Mouse (Mus musculus): Measurements from ENCODE around the gene Itln1.

The Itln1 gene

DNA sequence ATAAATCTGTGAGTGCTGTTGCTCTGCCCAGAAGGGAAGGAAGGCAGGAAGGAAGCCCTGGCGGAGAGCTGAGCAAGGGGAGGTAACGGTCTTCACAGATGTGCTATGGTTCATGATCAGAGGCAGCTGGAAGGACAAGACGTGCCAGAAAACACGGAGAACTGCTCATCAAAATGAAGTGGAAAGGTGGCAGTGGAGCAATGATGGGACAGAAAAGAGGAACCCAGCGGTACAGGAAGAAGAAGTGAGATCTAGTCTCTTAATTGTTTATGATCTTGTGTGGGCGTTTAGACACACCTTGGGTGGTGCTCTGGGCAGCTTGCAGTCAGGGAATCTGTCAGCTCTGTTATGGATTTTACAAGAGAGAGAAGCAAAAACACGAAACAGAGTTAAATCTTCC, 16.2 kb upstream of the Itln1 start:
- no peak for TF ChIP-seq GATA4 (IDR thresholded peaks at IDR 0.05; ENCODE audit: insufficient replicate concordance, low read length)

DNA sequence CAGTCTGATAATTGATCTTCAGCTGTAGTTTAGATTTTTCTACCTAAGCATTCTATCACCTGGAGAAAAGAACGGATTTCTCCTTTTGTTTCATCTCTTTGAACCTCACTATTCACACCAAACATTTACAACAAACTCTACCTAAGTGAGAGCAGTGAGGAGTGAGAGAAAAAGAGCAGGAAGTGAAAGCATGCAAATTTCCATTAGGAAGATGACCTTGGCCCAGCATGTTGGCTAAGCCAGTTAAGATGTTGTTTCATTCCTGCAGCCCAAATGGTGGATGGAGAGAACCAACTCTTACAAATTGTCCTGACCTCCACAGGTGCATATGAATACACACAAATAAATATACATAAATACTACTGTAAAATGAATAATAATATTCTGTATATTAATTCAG, 5.6 kb upstream of the Itln1 start:
- no peak for TF ChIP-seq GATA4 (IDR thresholded peaks at IDR 0.05; ENCODE audit: insufficient replicate concordance, low read length)

DNA sequence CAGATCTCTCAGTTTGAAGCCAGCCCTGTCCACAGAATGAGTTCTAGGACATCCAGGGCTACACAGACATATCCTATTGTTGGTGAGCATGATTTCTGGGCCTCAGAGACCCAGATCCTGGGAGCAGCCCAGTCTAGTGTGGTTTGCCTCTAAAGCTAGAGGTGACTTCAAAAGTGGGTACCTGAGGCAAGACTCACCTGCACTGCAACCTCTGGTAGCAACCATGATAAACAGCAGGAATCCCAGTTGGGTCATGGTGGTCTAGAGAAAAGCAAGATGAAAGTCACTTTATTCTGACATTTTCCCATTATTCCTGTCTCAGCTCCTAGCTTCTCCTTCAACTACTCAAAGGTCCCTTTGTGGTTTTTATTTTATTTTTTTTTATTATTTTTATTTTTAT, 537 bp downstream of the Itln1 start:
- no peak for TF ChIP-seq GATA4 (IDR thresholded peaks at IDR 0.05; ENCODE audit: insufficient replicate concordance, low read length)

DNA sequence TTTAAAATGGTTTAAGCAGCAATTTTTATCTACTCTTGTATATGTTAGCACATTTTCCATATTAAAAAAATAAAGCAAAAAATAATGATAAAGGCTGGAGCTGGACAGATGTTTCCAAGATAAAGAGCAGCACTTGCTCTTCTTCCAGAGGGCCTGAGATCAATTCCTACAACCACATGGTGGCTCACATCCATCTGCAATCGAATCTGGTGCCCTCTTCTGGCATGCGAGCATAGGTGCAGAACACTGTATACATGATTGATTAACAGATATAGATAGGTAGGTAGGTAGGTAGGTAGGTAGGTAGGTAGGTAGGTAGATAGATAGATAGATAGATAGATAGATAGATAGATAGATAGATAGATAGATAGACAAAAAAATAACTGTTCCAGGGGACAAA, 2.3 kb downstream of the Itln1 start:
- TF ChIP-seq GATA4 (IDR thresholded peaks at IDR 0.05; ENCODE audit: insufficient replicate concordance, low read length): no peak

DNA sequence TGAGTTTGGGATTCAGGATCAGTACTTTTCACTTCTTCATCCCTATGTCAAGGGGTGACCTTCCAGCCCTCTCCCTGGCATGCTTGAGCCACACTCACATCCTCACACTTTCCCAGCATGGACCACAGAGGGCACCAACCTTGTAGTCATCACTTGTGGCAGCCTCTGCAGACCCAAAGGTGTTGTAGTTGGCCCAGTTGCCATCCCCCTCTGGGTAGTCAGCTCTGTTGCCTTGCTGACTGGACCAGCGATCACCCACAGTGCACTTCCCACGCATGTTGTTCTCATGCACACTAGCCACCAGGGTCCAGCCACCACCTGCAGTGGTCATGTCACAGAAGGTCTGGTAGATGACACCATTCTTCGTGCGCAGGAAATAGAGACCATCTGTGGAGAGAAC, 3.7 kb downstream of the Itln1 start:
- TF ChIP-seq GATA4 (IDR thresholded peaks at IDR 0.05; ENCODE audit: insufficient replicate concordance, low read length): no peak

DNA sequence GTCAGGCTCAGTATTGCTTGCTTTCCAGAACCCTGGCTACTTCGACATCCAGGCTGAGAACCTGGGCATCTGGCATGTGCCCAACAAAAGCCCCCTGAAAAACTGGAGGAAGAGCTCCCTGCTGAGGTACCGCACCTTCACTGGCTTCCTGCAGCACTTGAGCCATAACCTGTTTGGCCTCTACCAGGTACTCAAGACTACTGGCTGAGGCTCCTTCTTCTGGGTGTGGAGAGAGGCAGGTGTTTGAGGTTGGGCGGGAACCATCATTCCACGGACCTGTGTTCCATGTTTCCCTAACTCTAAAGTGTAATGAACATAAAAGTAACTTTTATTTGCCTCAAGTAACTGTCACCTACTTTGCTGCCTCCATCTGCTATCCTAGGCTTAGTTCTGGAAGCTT, 19.5 kb downstream of the Itln1 start:
- no peak for TF ChIP-seq GATA4 (IDR thresholded peaks at IDR 0.05; ENCODE audit: insufficient replicate concordance, low read length)

DNA sequence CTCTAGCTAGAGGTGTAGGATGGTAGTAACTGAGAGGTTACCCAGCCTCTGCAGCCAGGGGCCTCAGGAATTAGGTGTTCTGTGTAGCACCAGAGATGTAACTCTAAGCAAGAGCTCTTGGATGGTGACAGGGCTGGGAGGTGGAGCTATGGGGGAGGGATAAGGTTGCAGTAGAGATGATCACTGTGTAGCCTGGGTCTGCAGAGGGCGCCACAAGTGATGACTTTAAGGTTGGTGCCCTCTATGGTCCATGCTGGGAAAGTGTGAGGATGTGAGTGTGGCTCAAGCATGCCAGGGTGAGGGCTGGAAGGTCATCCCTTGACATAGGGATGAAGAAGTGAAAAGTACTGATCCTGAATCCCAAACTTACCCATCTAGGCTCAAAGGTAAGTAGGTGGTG, 20.1 kb downstream of the Itln1 start:
- no peak for TF ChIP-seq GATA4 (IDR thresholded peaks at IDR 0.05; ENCODE audit: insufficient replicate concordance, low read length)

DNA sequence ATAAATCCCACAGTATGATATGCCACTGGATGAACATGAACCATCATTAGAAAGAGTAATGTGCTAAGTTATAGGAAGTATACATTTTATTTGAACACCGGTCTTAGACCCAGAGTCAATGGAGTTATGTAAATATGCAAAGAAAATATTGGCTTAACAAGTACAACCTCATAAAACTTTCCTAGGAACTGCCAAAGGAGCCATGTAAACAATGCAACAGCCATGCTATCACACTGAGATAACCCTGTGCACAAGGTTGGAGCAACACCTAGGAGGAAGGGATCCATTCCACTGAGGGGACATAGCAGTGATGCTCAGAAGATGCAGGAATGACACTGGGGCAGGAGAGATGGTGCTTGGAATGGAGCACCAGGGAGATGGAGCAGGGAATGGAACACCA, 21.3 kb downstream of the Itln1 start:
- TF ChIP-seq GATA4 (IDR thresholded peaks at IDR 0.05; ENCODE audit: insufficient replicate concordance, low read length): no peak

DNA sequence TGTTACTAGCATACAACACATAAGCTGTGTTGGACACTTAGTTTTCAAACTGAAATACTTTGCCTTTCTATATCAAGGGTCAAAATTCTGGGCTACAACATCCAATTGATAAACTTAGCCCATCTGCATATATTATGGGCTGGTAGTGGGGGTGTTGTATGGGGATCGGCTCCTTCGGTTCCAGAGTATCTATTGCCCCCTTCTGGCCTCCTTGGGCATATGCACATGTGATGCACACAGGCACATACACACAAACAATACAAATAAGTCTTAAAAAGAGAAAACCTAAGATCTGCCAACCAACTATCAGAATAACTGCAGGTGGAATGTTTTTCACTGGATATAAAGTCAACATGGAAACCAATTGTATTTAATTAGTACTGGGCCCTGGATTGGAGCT, 21.9 kb downstream of the Itln1 start:
- TF ChIP-seq GATA4 (IDR thresholded peaks at IDR 0.05; ENCODE audit: insufficient replicate concordance, low read length): no peak

DNA sequence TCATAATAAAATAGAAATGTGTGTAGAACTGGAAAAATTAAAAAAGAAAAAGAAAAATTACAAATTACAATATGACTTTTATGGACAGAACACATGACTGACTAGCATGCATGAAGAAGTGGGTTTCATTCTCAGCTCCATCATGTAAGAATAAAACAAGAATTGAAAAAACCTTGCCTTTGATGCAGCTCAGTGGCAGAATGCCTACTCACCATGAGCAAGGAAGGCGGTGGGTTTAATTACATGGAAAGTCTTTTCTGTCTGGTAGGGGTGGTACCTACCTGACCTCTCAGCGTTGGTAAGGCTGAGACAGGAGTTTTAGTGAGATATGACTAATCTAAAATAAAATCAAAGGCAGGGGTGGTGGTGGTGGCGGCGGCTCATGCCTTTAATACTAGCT, 30.5 kb downstream of the Itln1 start:
- no peak for TF ChIP-seq GATA4 (IDR thresholded peaks at IDR 0.05; ENCODE audit: insufficient replicate concordance, low read length)

DNA sequence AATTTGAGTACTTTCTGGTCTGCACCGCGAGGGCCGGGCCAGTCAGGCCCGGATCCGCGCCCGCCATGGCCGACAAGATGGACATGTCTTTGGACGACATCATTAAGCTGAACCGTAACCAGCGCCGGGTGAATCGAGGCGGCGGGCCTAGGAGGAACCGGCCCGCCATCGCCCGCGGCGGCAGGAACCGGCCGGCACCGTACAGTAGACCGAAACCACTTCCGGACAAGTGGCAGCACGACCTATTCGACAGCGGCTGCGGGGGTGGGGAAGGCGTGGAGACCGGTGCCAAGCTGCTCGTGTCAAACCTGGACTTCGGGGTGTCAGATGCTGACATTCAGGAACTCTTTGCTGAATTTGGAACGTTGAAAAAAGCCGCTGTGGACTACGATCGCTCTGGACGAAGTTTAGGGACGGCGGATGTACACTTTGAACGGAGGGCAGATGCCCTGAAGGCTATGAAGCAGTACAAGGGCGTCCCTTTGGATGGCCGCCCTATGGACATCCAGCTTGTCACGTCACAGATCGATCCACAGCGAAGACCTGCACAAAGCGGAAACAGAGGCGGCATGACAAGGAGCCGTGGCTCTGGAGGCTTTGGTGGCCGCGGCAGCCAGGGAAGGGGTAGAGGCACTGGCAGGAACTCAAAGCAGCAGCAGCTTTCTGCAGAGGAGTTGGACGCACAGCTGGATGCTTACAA, 31.4 kb downstream of the Itln1 start:
- TF ChIP-seq GATA4 (IDR thresholded peaks at IDR 0.05; ENCODE audit: insufficient replicate concordance, low read length): peak; percentile 33; the same call in 1 of the 2 replicates

DNA sequence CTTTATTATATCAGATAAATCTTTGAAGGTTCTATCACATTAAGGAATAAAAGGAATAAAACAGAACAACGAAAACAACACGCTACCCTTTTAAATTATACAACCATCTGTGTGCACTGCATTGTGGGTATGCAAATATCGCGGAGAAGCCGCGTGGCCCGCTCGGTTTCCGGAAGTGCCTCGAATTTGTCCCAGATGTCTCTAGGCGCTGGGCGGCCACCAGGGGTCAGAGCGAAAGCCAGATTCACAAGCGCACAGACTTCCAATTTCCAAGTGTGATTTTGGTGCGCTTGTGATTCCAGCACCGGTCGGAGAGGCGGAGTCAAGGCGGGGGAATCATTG, 31.9 kb downstream of the Itln1 start, which contains the start of gene Alyref2:
Alyref2 (plus strand) TSS at position 229 of the 342 bp plus-strand sequence.
- no peak for TF ChIP-seq GATA4 (IDR thresholded peaks at IDR 0.05; ENCODE audit: insufficient replicate concordance, low read length)

DNA sequence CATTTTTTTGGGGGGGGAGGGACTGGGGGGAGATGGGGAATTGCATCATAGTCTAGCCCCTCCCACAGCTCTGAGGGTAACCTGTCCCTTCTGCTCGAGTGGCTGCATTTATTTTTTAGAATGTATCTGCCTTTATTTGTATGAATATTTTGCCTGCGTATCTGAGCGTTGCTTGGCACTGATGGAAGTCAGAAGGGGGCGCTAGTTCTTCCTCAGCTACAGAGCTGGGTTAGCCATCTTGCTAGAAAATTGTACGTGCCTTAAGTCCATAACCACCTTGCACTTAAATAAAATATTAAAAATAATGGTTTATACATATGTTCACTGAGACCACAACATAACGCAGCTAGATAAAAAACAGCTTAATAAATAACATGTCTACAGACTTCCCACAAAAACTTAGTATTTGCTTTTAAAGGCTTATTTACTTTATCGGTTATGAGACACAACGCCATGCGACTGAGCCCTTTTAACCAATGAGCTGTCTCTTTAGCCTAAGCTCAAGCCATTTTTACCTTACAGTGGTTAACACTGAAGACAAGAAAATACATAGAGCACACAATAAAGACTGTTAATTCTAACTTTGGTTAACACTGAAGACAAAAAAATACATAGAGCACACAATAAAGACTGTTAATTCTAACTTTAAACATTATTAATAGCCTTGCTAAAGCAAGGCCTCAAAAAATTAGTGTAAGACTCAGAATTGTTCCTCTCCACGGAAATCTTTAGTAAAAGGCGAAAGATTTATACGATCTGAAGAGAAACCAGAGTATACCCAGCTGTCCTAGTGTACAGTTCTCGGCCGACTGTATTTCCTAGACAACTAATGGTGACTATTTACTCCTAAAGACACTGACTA, 32.5 kb downstream of the Itln1 start:
- TF ChIP-seq GATA4 (IDR thresholded peaks at IDR 0.05; ENCODE audit: insufficient replicate concordance, low read length): no peak

DNA sequence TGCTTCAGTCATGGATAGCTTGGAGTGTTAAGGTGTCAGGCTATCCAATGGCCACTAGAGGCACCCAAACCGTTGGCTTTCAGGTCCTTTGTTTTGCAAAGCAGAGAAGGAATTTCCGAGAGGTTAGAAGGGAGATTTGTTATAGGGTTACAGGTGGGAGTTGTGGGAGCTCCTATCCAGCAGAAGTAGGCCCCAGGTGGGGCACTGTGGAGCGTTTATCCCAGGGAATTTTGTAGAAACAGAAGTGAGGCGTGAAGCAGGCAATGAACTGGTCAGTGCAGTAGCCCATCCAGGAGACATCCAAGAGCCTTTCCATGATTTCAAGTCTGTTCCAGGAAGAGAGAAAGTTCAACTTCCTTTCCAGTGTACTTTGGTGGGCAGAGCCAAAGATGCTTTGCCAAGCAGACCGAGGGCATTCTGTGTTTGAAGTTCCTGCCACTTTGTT, 33.4 kb downstream of the Itln1 start:
- TF ChIP-seq GATA4 (IDR thresholded peaks at IDR 0.05; ENCODE audit: insufficient replicate concordance, low read length): no peak

DNA sequence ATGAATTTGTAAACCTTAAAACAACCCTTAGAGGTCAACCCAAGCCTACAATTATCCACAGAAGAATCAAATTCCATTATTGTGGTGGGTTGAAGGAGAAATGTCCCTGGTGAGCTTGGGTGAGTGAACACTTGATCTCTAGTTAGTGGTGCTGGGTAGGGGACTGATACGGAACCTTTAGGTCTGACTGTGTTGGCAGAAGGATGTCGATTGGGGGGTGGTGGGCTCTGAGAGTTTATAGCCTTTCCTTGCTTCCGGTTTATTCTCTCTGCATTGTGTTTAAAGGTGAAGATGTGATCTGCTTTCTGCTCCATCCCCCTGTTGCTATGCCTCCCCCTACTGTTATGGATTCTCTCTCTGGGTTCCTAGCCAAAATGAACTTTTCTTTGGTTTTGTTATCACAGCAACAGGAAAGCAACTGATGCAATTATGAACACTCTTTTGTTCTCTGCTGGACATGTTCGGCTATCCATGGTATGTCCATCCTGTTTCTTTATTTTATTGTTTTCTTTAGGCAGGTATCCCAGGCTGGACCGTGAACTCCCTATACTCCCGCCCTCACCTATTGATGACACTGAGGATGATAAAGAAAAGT, 34.0 kb downstream of the Itln1 start:
- TF ChIP-seq GATA4 (IDR thresholded peaks at IDR 0.05; ENCODE audit: insufficient replicate concordance, low read length): no peak

DNA sequence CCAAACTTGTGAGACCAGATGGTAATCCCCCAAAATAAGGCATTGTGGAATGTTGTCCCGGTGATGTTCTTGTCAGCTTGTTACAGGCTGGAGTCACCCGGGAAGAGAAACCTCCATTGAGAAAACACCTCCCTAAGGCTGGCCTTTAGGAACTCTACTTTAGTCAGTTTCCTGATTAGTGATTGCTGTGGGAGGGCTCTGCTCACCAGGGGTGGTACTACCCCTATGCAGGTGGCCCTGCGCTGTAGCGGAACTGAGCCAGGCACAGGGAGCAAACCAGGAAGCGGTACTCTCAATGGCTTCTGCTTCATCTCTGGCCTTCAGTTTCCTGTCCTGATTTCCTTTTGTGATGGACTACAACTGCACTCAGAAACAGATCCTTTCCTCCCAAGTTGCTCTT, 35.2 kb downstream of the Itln1 start:
- no peak for TF ChIP-seq GATA4 (IDR thresholded peaks at IDR 0.05; ENCODE audit: insufficient replicate concordance, low read length)

All from liver, adult (tissue).